Mouse (Mus musculus) liver, embryonic 13.5 days (tissue): ENCODE measurements around the gene Ppp5c. TPM values are rescaled to one million over a fixed set of nuclear protein-coding genes. Genes with fewer than 3 reads are reported as not detected.
A peak's percentile ranks its signal among the peaks of the same experiment; 100 is the strongest.

Experiments
- ATAC-seq: fragments of 200-750 bp; cut with Nextera tagmentation; 2 replicates; pipeline ENCODE4 v1.8.0; 2017; ENCODE audit warnings: low read depth, mild to moderate bottlenecking, moderate number of reproducible peaks, moderate library complexity
- DNase-seq: peaks from one replicate; pipeline ENCODE4 v3.0.0; 2022
- H3K27ac ChIP-seq: fragments of 300-500 bp; sonication (generic); 2 replicates; pipeline ENCODE4 v1.5.1; 2015; ENCODE audit warnings: moderate library complexity, mild to moderate bottlenecking, inconsistent platforms
- H3K27me3 ChIP-seq: fragments of 300-500 bp; sonication (generic); 2 replicates; pipeline ENCODE4 v1.6.1; 2015; ENCODE audit warnings: mild to moderate bottlenecking, inconsistent platforms
- H3K36me3 ChIP-seq: fragments of 300-500 bp; sonication (generic); 2 replicates; pipeline ENCODE4 v1.6.1; 2015; ENCODE audit warnings: mild to moderate bottlenecking, inconsistent platforms
- H3K4me1 ChIP-seq: fragments of 300-500 bp; sonication (generic); replicated peaks from 2 replicates; pipeline ENCODE4 v1.6.1; 2015; ENCODE audit warnings: inconsistent platforms
- H3K4me2 ChIP-seq: fragments of 300-500 bp; sonication (generic); 2 replicates; pipeline ENCODE4 v1.6.1; 2015; ENCODE audit warnings: inconsistent platforms, mild to moderate bottlenecking, moderate library complexity
- H3K4me3 ChIP-seq: fragments of 300-500 bp; sonication (generic); replicated peaks from 2 replicates; pipeline ENCODE4 v1.5.1; 2015; ENCODE audit warnings: mild to moderate bottlenecking, inconsistent platforms
- H3K9ac ChIP-seq: fragments of 300-500 bp; sonication (generic); 2 replicates; pipeline ENCODE4 v1.6.1; 2015; ENCODE audit warnings: mild to moderate bottlenecking, inconsistent platforms
- H3K9me3 ChIP-seq: fragments of 300-500 bp; sonication (generic); replicated peaks from 2 replicates; pipeline ENCODE4 v1.6.1; 2016; ENCODE audit warnings: inconsistent platforms
- WGBS: fragments of 180-500 bp; shearing (Covaris S2); methylation state at CpG from one replicate; pipeline ENCODE4 v1.1.7; 2015; ENCODE audit not compliant: insufficient replicate concordance; 5-methylcytosine and 5-hydroxymethylcytosine counted together
- polyA plus RNA-seq: library from polyadenylated mRNA; unstranded; fragments of >200 nt; fragmentation: Nextera tagmentation; extraction: Ambion mirVana; gene quantifications from 2 replicates; pipeline ENCODE4 v1.2.1, GENCODE M21; 2015

Gene Ppp5c
- polyA plus RNA-seq, 1 experiment from 2014 or later: 54.0 TPM

DNA sequence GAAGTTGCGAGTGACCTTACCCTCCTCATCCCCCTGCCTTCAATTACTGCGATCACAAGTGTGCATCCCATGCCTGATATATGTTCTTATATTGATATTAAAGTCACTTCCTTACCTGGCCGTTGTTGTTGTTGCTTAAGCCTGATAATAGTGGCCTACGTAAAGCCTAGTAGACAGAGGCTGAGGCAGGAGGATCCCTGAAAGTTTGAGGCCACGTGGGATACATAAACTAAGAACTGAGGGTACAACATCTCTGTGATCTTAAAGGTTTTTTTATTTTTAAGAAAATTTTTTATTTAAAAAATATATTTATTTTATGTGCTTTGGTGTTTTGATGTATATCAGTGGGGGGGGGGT, 35.3 kb downstream of the Ppp5c start, which contains the start of gene Ccdc8:
Gene Ccdc8 (plus strand): TSS at position 258 of the 357 bp plus-strand sequence.
- ATAC-seq: no peak
- 81% methylated on average over 5 of the region's 5 CpGs for WGBS
- Histone ChIP-seq H3K9me3 (no peaks in the 10 kb centered on the region), H3K27ac (peak within 1 kb of the TSS; percentile 48; the same call in 1 of the 2 replicates), H3K4me2 (peak within 1 kb of the TSS; percentile 67), H3K4me1 (peaks cover 57% of the 10 kb centered on the region), H3K9ac (peak within 1 kb of the TSS; percentile 69), H3K36me3 (no peaks in the 10 kb centered on the region), H3K4me3 (peak within 1 kb of the TSS; percentile 60), H3K27me3 (peaks cover 22% of the 10 kb centered on the region)
- no peak for DNase-seq

DNA sequence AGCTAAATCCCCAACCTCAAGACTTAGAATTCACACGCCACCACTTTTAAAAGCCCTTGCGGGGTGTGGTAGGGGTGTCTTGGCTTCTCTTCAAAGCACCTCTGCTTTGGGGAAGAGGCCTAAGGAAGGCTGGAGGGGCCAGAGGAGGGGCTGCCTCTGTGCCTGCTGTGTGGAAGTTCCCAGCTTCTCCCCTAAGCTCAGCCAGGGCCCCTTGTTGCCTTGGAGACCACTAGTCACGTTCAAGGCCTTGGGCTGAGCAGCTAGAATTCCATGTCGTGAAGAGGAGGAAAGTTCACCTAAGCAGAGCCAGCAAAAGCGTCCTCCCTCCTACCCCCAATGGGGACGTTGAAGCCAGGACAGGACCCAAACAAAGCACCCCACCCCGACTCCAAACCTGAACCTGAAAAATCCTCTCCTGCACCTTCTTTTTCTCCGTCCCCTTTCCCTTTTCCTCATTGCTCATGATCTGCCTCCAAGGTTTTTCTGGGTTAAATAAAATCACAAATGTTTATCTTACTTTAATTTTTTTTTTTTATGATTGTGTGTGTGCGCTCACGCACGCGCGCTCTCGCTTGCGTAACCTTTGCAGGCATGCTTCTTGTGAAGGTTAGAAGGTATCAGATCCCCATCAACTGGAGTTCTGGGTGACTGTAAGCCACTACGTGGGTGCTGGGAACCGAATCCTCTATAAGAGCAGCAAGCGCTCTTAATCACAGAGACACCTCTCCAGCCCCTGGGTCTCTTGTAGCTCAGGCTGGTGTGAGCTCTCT, 35.9 kb downstream of the Ppp5c start:
- Histone ChIP-seq H3K4me2 (no peak overlapping the region), H3K27me3 (peaks cover 22% of the 10 kb centered on the region), H3K36me3 (no peaks in the 10 kb centered on the region), H3K27ac (peak overlapping the region; percentile 48; the same call in 1 of the 2 replicates), H3K4me1 (peaks cover 55% of the 10 kb centered on the region), H3K9ac (no peak overlapping the region), H3K4me3 (no peak overlapping the region), H3K9me3 (no peaks in the 10 kb centered on the region)
- WGBS: 53% methylated on average over 18 of the region's 18 CpGs
- DNase-seq (no peak), ATAC-seq (no peak)

DNA sequence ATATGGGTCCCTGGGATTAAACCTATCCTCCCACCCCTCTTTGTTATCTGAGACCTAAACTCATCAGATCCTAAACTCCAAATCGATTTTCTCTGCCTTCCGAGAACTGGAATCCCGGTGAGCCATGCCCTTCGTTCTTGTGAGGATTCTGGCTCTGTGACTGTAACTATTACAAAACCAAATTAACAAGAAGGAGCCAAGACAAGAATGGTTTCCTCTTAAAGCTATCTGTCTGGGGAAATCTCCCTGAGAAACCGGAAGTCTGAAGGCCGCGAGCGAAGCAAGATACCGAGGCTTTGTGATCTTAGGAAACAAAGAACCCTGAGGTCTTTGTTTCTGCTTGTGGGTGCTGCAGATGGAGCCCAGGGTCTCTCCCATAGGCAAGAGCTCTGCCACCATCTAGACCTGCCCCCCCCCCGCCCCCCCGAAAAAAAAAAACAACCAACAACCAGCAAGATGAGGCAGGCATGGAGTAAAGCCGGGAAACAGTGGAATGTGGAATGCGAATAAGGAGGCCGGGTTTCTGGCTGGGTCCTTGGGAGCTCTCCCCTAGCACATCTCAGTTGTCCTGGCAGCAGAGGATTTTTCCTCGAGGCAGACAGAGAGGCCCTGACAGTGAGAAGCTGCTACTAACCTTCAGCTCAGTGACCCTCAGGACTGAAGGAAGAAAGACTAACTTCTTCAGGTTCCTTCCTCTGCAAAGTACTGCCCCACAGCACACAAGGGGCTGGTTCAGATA, 37.5 kb downstream of the Ppp5c start:
- DNase-seq (no peak), ATAC-seq (no peak)
- peaks cover 45% of the 10 kb centered on the region for H3K4me1 ChIP-seq
- no peak overlapping the region for H3K4me3 ChIP-seq
- peaks cover 17% of the 10 kb centered on the region for H3K27me3 ChIP-seq
- WGBS: 19% methylated on average over 15 of the region's 15 CpGs
- H3K9ac ChIP-seq: no peak overlapping the region
- peak overlapping the region; percentile 29; the same call in 1 of the 2 replicates for H3K4me2 ChIP-seq
- peak overlapping the region; percentile 53 for H3K27ac ChIP-seq
- H3K9me3 ChIP-seq: no peaks in the 10 kb centered on the region
- no peaks in the 10 kb centered on the region for H3K36me3 ChIP-seq

DNA sequence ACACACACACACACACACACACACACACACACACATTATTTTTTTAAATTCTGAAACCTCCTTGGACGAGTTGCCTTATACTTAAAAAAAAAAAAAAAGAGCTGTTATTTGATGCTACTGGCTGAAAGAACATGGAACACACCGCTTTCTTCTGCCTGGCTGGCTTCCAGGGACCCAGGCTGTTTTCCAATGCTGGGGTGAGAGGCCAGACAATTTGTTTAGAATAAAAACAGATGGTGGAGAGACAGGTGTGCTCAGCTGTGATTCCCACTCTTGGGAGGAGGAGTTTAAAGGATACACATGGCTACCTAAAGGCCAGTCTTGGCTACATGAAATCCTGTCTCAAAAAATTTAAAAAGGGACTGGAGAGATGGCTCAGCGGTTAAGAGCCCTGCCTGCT, 39.3 kb downstream of the Ppp5c start:
- peaks cover under 1% of the 10 kb centered on the region; the same call in 1 of the 2 replicates for H3K27me3 ChIP-seq
- no peak overlapping the region for H3K4me3 ChIP-seq
- no peaks in the 10 kb centered on the region for H3K9me3 ChIP-seq
- no peak overlapping the region for H3K9ac ChIP-seq
- peaks cover 27% of the 10 kb centered on the region for H3K4me1 ChIP-seq
- no peaks in the 10 kb centered on the region for H3K36me3 ChIP-seq
- ATAC-seq (no peak), DNase-seq (no peak)
- no peak overlapping the region for H3K4me2 ChIP-seq
- no peak overlapping the region for H3K27ac ChIP-seq
- WGBS: 63% methylated on average over 3 of the region's 3 CpGs

DNA sequence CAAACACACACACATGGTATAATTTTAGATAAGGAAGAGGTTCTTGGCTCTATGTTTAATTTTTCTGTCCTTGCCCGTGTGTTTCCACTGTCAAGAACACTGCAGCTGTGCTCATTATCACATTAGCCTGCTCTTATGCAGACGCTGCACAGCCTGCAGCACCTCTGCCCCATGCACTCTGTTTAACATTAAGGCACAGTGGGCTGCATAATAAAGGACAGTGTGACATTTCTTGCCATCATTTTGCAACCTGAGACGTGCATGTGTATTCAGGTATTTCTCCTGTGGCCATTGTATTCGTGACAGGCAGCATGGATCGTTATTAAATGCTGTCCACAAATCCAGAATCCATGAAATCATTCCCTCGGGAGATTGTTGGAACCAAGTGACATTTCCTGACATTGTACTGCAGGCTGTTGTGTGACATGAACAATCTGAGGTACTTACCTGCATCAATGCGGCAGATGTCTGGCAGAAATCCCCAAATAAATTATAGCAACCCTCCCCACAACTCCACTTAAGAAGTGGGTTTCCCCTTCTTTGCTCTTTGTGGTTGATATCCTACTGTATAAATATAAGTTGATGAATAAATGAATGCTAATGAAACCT, 40.1 kb downstream of the Ppp5c start:
- Histone ChIP-seq H3K27me3 (no peaks in the 10 kb centered on the region), H3K9me3 (no peaks in the 10 kb centered on the region), H3K9ac (no peak overlapping the region), H3K4me2 (no peak overlapping the region), H3K4me1 (peaks cover 27% of the 10 kb centered on the region), H3K4me3 (no peak overlapping the region), H3K36me3 (no peaks in the 10 kb centered on the region), H3K27ac (no peak overlapping the region)
- 65% methylated on average over 7 of the region's 7 CpGs for WGBS
- DNase-seq: no peak
- ATAC-seq: no peak

DNA sequence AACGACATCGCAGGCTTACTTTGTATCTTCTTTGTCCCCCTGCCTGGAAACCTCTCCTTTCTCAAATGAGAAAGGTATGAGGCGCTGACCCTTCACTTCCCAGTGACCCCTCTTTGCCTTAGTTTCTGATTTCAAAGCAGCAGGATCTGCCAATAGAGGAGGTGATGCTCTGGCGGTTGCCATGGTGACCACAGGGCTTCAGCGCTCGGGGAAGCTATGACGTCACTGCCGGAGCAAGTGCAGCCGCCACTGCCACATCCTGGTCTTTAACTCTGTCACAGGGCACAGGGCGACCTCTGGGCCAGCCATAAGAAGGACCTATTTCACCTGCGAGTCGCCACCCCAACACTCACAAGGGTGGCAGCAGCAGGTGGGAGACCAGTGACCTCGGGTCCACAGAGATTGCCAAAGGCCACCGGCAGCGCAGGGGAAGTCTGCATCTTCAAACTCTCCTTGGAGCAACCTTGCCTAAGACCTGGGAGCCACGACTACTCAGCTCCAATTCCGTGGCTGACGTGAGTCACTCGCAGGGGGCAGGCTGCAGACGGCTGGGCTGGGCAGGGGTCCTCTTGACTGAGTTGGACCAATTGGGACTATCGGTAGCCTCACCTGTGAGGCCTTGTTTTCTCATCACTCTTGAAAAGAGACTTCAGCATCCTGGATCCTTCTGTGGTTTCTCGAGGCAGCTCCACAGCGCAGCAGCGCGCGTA, 44.7 kb downstream of the Ppp5c start, which contains the start of gene Gm42372:
Gene Gm42372 (plus strand): TSS at position 228 of the 710 bp plus-strand sequence.
- peaks cover 28% of the 10 kb centered on the region for H3K4me1 ChIP-seq
- ATAC-seq: no peak
- H3K4me2 ChIP-seq: no peak within 1 kb of the TSS
- no peaks in the 10 kb centered on the region for H3K9me3 ChIP-seq
- 38% methylated on average over 26 of the region's 26 CpGs for WGBS
- no peaks in the 10 kb centered on the region for H3K36me3 ChIP-seq
- no peak within 1 kb of the TSS for H3K4me3 ChIP-seq
- no peak for DNase-seq
- no peak within 1 kb of the TSS for H3K27ac ChIP-seq
- no peak within 1 kb of the TSS for H3K9ac ChIP-seq
- no peaks in the 10 kb centered on the region for H3K27me3 ChIP-seq

DNA sequence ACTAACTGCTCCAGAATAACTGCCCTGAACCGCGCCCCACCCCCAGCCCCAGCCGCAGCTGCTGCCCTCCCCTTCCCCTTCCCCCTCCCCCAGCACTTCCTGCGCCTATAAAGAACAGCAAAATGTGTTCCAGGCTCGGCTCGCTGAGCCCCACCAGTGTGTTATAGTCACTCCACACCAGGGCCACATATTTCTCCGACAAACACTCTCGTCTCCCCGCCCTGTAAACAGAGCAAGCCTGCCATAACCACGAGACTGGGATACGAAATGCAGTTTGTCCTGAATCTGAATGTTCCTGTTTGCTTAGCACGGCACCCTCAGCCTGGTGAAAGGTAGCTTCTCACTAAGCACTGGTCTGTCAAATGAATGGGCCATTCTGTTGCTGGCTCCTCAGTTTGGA, 47.4 kb downstream of the Ppp5c start:
- peak overlapping the region; percentile 66 for H3K27ac ChIP-seq
- WGBS: 2% methylated on average over 12 of the region's 12 CpGs
- H3K27me3 ChIP-seq: no peaks in the 10 kb centered on the region
- peak overlapping the region; percentile 43 for H3K4me3 ChIP-seq
- ATAC-seq (peak; percentile 35), DNase-seq (no peak)
- H3K4me2 ChIP-seq: peak overlapping the region; percentile 62
- peaks cover 37% of the 10 kb centered on the region for H3K4me1 ChIP-seq
- no peaks in the 10 kb centered on the region for H3K9me3 ChIP-seq
- H3K36me3 ChIP-seq: no peaks in the 10 kb centered on the region
- H3K9ac ChIP-seq: peak overlapping the region; percentile 63

DNA sequence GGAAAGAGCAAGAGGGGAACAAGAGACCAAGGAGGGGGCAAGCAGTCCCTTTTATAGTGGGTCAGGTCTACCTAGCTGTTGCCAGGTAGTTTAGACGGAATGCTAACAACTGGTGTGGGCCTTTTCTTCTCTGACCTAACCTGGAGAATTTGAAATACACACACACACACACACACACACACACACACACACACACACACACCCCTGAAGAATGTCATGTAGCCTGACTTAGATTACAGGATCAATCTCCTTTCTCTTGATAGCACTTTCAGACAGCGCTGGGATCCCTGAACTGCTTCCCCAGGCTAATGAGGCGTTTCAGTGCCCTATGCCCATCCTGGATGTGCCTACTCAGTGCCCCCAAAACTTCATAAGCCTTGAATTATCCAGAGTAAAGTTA, 49.1 kb downstream of the Ppp5c start:
- ATAC-seq (peak; percentile 45; the same call in 1 of the 2 replicates), DNase-seq (no peak)
- peak overlapping the region; percentile 42 for H3K4me2 ChIP-seq
- peaks cover 41% of the 10 kb centered on the region for H3K4me1 ChIP-seq
- no peak overlapping the region for H3K9ac ChIP-seq
- no peak overlapping the region; the same call in 1 of the 2 replicates for H3K27ac ChIP-seq
- H3K9me3 ChIP-seq: no peaks in the 10 kb centered on the region
- H3K27me3 ChIP-seq: no peaks in the 10 kb centered on the region
- H3K4me3 ChIP-seq: no peak overlapping the region
- WGBS: 72% methylated on average over 3 of the region's 3 CpGs
- no peaks in the 10 kb centered on the region for H3K36me3 ChIP-seq

DNA sequence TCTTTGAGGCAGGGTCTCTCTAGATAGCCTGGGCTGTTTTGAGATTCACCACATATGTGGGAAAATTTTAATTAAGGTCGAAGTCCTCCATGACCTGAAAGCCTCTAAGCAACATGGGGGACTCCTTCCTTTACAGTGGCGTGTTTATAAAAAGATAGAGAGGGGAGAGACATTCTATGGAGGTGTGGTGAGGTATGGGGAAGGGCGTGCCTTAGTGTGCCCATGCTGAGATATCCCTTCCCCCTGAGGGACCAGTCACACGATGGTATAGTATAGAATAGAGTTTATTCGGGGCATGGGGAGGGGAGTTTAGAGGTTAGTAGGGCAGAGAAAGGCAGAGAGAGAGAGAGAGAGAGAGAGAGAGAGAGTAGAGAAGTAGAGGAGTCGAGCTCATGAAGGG, 49.6 kb downstream of the Ppp5c start:
- Histone ChIP-seq H3K9ac (no peak overlapping the region), H3K36me3 (no peaks in the 10 kb centered on the region), H3K4me2 (peak overlapping the region; percentile 42), H3K4me3 (no peak overlapping the region), H3K27ac (peak overlapping the region; percentile 37), H3K9me3 (no peaks in the 10 kb centered on the region), H3K27me3 (no peaks in the 10 kb centered on the region), H3K4me1 (peaks cover 41% of the 10 kb centered on the region)
- DNase-seq (peak; percentile 53), ATAC-seq (peak; percentile 95)
- 19% methylated on average over 6 of the region's 6 CpGs for WGBS

DNA sequence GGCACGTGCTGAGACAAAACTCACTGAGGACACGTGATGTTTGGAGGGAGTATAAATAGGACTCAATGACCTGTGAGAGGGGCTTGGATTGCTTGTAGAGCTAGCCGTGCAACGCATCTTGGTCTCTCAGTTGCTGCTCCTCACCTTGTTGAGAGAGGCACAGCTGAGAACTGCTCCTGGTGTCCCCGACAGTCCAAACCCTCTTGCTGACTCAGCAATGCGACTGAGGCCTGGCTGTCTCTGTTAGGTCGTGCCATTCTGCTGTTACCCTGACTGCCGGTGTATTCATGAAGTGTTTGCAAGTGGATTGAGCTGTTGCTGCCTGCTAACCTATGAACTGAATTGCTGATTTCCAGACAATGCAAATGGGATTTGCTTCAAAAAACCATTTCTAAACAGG, 51.4 kb downstream of the Ppp5c start:
- ATAC-seq (no peak), DNase-seq (no peak)
- Histone ChIP-seq H3K9ac (no peak overlapping the region; the same call in 1 of the 2 replicates), H3K36me3 (no peaks in the 10 kb centered on the region), H3K4me2 (no peak overlapping the region), H3K9me3 (no peaks in the 10 kb centered on the region), H3K4me3 (no peak overlapping the region), H3K27ac (no peak overlapping the region), H3K4me1 (peaks cover 38% of the 10 kb centered on the region), H3K27me3 (no peaks in the 10 kb centered on the region)
- WGBS: 64% methylated on average over 8 of the region's 8 CpGs

DNA sequence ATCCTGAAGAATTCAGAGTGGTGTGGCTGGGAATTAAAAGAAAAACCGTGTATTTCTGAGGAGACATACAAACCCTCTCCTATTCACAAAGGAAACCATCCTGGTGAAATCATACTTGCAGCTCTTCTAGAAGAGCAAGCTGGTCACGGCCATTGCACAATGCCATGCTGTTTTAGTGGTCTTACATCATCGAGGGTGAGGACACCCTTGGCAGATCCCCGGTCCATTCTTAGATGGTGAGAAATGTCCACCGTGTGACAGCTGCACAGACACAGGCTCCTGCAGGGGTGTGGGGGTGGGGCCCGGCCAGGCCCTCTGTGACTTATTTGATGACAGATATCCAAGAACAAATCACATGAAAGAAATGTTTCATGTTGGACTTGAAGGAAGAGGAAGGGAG, 53.7 kb downstream of the Ppp5c start:
- DNase-seq: no peak
- Histone ChIP-seq H3K27ac (no peak overlapping the region), H3K4me3 (no peak overlapping the region), H3K27me3 (no peaks in the 10 kb centered on the region), H3K9ac (no peak overlapping the region), H3K36me3 (no peaks in the 10 kb centered on the region), H3K4me1 (peaks cover 24% of the 10 kb centered on the region), H3K9me3 (no peaks in the 10 kb centered on the region), H3K4me2 (no peak overlapping the region)
- ATAC-seq: no peak
- WGBS: 40% methylated on average over 6 of the region's 6 CpGs
